Mouse (Mus musculus): ENCODE data around the gene Fcer1g. TPM values are rescaled to one million over a fixed set of nuclear protein-coding genes. Genes with fewer than 3 reads are reported as not detected.
A peak's percentile ranks its signal among the peaks of the same experiment; 100 is the strongest.

Gene Fcer1g
- polyA plus RNA-seq, 1 experiment: 0.91 TPM

GRCm38 (mm10) chr1:171256095-171256818 is 22.1 kb upstream of the Fcer1g start:
- Histone ChIP-seq H3K36me3 (ENCODE audit: control insufficient read depth, insufficient read depth, low read length, poor library complexity, severe bottlenecking) (no peaks in the 10 kb centered on the region), H3K27ac (ENCODE audit: insufficient read depth, low read length) (no peak overlapping the region), H3K27me3 (ENCODE audit: control insufficient read depth, insufficient read depth, low read length, poor library complexity, severe bottlenecking) (no peaks in the 10 kb centered on the region), H3K4me1 (ENCODE audit: control insufficient read depth, insufficient read depth, low read length) (no peaks in the 10 kb centered on the region), H3K4me3 (ENCODE audit: low read depth, low read length) (no peak overlapping the region), H3K9ac (ENCODE audit: low read depth, poor library complexity, severe bottlenecking) (no peak overlapping the region), H3K9me3 (replicated peaks; ENCODE audit: control insufficient read depth, insufficient read depth, low read length, poor library complexity, severe bottlenecking) (no peaks in the 10 kb centered on the region)
- peak; percentile 2 for TF ChIP-seq CTCF (IDR thresholded peaks at IDR 0.05; ENCODE audit: low read depth, low read length)
- TF ChIP-seq EP300 (IDR thresholded peaks at IDR 0.05; ENCODE audit: insufficient read depth, low read depth, low read length): no peak

- H3K4me1 ChIP-seq (ENCODE audit: control insufficient read depth, insufficient read depth, low read length): peaks cover 8% of the 10 kb centered on the region
- H3K9ac ChIP-seq (ENCODE audit: low read depth, poor library complexity, severe bottlenecking): peak overlapping the region; percentile 37
- no peak for TF ChIP-seq EP300 (IDR thresholded peaks at IDR 0.05; ENCODE audit: insufficient read depth, low read depth, low read length)
- peak; percentile 34 for TF ChIP-seq CTCF (IDR thresholded peaks at IDR 0.05; ENCODE audit: low read depth, low read length)
- no peaks in the 10 kb centered on the region for H3K9me3 ChIP-seq (replicated peaks; ENCODE audit: control insufficient read depth, insufficient read depth, low read length, poor library complexity, severe bottlenecking)
- peak overlapping the region; percentile 4; the same call in 1 of the 2 replicates for H3K27ac ChIP-seq (ENCODE audit: insufficient read depth, low read length)
- no peaks in the 10 kb centered on the region for H3K27me3 ChIP-seq (ENCODE audit: control insufficient read depth, insufficient read depth, low read length, poor library complexity, severe bottlenecking)
- no peaks in the 10 kb centered on the region for H3K36me3 ChIP-seq (ENCODE audit: control insufficient read depth, insufficient read depth, low read length, poor library complexity, severe bottlenecking)
- peak overlapping the region; percentile 4 for H3K4me3 ChIP-seq (ENCODE audit: low read depth, low read length)
These were observed 18.2 kb upstream of the Fcer1g start for GRCm38 (mm10) chr1:171252415-171252814.

GRCm38 (mm10) chr1:171251594-171252324 is 17.6 kb upstream of the Fcer1g start:
- peak overlapping the region; percentile 62 for H3K4me3 ChIP-seq (ENCODE audit: low read depth, low read length)
- H3K27ac ChIP-seq (ENCODE audit: insufficient read depth, low read length): peak overlapping the region; percentile 4; the same call in 1 of the 2 replicates
- H3K4me1 ChIP-seq (ENCODE audit: control insufficient read depth, insufficient read depth, low read length): peaks cover 8% of the 10 kb centered on the region
- no peaks in the 10 kb centered on the region for H3K9me3 ChIP-seq (replicated peaks; ENCODE audit: control insufficient read depth, insufficient read depth, low read length, poor library complexity, severe bottlenecking)
- H3K9ac ChIP-seq (ENCODE audit: low read depth, poor library complexity, severe bottlenecking): peak overlapping the region; percentile 37
- no peaks in the 10 kb centered on the region for H3K36me3 ChIP-seq (ENCODE audit: control insufficient read depth, insufficient read depth, low read length, poor library complexity, severe bottlenecking)
- TF ChIP-seq POLR2A (IDR thresholded peaks at IDR 0.05; ENCODE audit: insufficient read depth, low read length) (no peak), CTCF (IDR thresholded peaks at IDR 0.05; ENCODE audit: low read depth, low read length) (no peak), EP300 (IDR thresholded peaks at IDR 0.05; ENCODE audit: insufficient read depth, low read depth, low read length) (no peak)
- no peaks in the 10 kb centered on the region for H3K27me3 ChIP-seq (ENCODE audit: control insufficient read depth, insufficient read depth, low read length, poor library complexity, severe bottlenecking)

GRCm38 (mm10) chr1:171250680-171251593 is 16.8 kb upstream of the Fcer1g start, which contains the start of gene Ndufs2:
TSS of gene Ndufs2 (minus strand) at chr1:171251388.
- Histone ChIP-seq H3K27ac (ENCODE audit: insufficient read depth, low read length) (peak within 1 kb of the TSS; percentile 4; the same call in 1 of the 2 replicates), H3K27me3 (ENCODE audit: control insufficient read depth, insufficient read depth, low read length, poor library complexity, severe bottlenecking) (no peaks in the 10 kb centered on the region), H3K9me3 (replicated peaks; ENCODE audit: control insufficient read depth, insufficient read depth, low read length, poor library complexity, severe bottlenecking) (no peaks in the 10 kb centered on the region), H3K4me3 (ENCODE audit: low read depth, low read length) (peak within 1 kb of the TSS; percentile 62), H3K36me3 (ENCODE audit: control insufficient read depth, insufficient read depth, low read length, poor library complexity, severe bottlenecking) (no peaks in the 10 kb centered on the region), H3K4me1 (ENCODE audit: control insufficient read depth, insufficient read depth, low read length) (peaks cover 8% of the 10 kb centered on the region), H3K9ac (ENCODE audit: low read depth, poor library complexity, severe bottlenecking) (peak within 1 kb of the TSS; percentile 37)
- TF ChIP-seq EP300 (IDR thresholded peaks at IDR 0.05; ENCODE audit: insufficient read depth, low read depth, low read length) (no peak), CTCF (IDR thresholded peaks at IDR 0.05; ENCODE audit: low read depth, low read length) (no peak), POLR2A (IDR thresholded peaks at IDR 0.05; ENCODE audit: insufficient read depth, low read length) (no peak)

GRCm38 (mm10) chr1:171249913-171250600 is 15.9 kb upstream of the Fcer1g start, which contains the start of gene Adamts4:
TSS of gene Adamts4 (plus strand) at chr1:171250421.
- H3K9ac ChIP-seq (ENCODE audit: low read depth, poor library complexity, severe bottlenecking): peak within 1 kb of the TSS; percentile 37
- H3K4me1 ChIP-seq (ENCODE audit: control insufficient read depth, insufficient read depth, low read length): peaks cover 8% of the 10 kb centered on the region
- H3K27me3 ChIP-seq (ENCODE audit: control insufficient read depth, insufficient read depth, low read length, poor library complexity, severe bottlenecking): no peaks in the 10 kb centered on the region
- H3K36me3 ChIP-seq (ENCODE audit: control insufficient read depth, insufficient read depth, low read length, poor library complexity, severe bottlenecking): peaks cover 4% of the 10 kb centered on the region; the same call in 1 of the 2 replicates
- H3K4me3 ChIP-seq (ENCODE audit: low read depth, low read length): peak within 1 kb of the TSS; percentile 62
- TF ChIP-seq POLR2A (IDR thresholded peaks at IDR 0.05; ENCODE audit: insufficient read depth, low read length) (no peak), CTCF (IDR thresholded peaks at IDR 0.05; ENCODE audit: low read depth, low read length) (no peak), EP300 (IDR thresholded peaks at IDR 0.05; ENCODE audit: insufficient read depth, low read depth, low read length) (no peak)
- no peak within 1 kb of the TSS; the same call in 1 of the 2 replicates for H3K27ac ChIP-seq (ENCODE audit: insufficient read depth, low read length)
- H3K9me3 ChIP-seq (replicated peaks; ENCODE audit: control insufficient read depth, insufficient read depth, low read length, poor library complexity, severe bottlenecking): no peaks in the 10 kb centered on the region
